Mouse (Mus musculus): Measurements from ENCODE around the gene Lrrk1. TPM values are rescaled to one million over a fixed set of nuclear protein-coding genes. Genes with fewer than 3 reads are reported as not detected.

Lrrk1 gene
- total RNA-seq, 2 experiments from 2014 or later = 18.4 to 19.7 TPM

DNA sequence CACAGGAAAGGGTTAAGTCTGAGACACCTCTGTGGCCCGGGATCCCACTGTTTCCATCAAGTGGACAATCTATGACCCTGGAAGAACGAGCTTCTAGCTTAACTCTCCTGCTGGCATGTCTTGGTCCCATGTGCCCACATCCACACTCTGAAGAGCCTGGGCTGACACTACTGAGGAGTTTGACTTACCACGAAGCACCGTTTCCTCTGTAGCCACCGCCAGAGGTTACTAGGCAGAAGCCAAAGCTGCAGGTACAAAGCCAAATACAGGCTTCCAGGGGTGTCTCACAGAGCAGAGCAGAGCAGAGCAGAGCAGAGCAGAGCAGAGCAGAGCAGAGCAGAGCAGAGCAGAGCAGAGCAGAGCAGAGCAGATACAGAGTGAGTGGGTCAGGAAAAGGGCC is 124.7 kb downstream of the Lrrk1 start:
- ATAC-seq (replicated peaks; ENCODE audit: low FRiP score, low TSS enrichment, poor library complexity, severe bottlenecking) = no peak

DNA sequence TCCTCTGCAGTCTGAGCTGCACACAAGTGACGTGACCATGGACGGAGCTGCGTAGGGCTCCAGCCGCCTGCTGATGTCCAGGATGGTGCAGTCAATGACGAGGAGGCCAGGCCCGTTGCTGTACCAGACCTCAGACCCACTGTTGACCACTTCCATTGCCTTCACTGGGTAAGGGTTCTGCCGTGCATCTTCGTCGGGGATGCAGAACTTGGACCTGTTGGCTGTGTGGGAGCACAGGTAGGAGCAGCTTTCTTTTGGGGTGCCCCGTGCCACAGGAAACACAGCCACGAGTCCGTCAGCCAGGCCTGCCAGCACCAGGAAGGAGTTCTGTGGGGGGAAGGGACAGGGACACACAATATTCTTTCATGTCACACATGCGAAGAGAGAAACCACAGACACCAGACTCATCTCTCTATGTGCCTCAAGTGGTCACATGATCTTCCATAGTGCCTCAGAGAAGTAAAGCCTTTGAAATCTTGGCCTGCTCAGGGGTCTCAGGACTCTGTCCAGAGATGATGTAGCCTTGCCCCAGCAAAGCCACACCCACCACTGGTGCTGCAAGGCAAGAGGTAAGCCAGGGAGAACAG is 125.5 kb downstream of the Lrrk1 start:
- no peak for ATAC-seq (replicated peaks; ENCODE audit: low FRiP score, low TSS enrichment, poor library complexity, severe bottlenecking)

DNA sequence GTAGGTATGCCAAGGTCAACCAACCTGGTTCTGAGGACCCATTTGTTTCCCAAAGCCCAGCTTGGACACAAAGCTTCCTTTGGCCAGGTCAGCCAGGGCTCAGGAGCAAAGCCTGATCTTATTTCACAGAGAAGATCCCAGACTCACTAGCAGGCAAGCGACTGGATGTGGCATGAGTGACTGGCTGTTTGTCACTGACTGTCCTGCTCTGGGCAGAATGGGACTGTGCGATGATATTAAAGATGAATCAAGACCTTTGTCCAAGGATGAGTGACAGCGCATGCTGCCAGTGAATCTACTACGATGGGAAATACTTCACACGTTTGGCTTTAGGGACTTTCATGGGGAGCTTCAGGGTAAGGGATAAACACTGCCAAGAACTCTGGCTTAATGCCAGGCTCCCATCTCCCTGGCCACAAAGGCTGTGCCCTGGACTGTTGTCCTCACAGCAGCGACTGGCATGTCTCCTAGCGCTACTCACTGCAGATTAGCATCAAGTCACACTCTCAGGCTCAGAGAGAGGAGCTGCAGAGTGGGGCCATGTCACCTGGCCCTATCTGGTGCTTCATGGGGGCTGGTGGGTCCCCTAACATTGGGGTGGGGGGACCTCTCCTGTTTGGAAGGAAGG is 127.3 kb downstream of the Lrrk1 start:
- no peak for ATAC-seq (replicated peaks; ENCODE audit: low FRiP score, low TSS enrichment, poor library complexity, severe bottlenecking)

DNA sequence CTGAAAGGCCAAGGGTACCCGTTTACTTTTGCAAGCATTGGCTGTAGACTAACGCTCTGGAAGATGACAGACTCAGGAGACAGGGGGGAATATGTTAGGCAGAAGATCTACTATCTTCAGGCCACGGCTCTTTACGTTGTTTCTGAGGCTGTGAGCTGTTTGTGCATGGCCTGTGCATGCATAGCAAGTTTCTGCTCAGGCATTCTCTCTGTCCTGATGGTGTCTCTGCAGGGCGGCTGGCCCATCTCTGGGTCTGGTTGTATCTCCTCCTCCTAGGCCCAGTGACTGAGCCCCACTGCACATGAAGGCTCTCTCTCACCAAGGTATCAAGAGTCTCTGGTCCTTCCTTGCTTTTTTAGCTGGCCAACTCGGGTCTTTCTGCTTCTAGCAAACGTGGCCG is 127.9 kb downstream of the Lrrk1 start:
- no peak for ATAC-seq (replicated peaks; ENCODE audit: low FRiP score, low TSS enrichment, poor library complexity, severe bottlenecking)

DNA sequence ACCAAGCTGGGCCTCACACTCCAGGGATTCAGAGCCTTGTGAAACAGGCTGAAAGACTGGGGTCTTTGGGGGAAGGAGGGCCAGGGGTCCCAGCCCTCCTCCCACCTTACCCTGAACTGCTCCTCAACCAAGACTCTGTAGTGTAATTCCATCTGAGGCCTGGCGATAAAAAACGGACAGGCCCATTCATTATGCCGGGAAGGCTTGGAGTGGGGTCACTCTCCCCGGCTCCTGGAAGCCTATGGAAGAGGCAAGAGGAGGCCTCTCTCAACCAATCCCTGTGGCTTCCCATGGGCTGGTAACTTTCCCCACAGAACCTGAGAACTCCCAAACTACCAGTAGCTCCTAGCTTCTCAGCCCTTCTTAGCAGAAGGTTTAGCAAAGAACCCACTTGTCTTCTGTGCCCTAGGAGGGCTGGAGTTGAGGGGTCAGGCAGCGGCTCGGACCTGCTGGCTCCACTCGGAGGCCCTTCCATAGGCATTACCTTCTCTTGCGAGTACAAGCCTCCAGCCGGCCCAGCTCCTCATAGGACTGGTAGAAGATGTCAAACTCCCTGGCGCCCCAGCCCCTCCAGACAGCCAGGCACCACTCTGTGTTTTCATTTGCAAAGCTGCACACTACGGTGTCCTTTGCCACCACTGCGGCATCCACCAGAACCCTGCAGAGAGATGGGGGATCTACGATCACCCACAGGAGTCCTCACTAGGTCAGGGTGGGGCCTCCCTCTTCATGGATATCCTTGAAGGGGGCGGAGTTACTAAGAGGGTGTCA is 128.5 kb downstream of the Lrrk1 start:
- ATAC-seq (replicated peaks; ENCODE audit: low FRiP score, low TSS enrichment, poor library complexity, severe bottlenecking) = no peak

DNA sequence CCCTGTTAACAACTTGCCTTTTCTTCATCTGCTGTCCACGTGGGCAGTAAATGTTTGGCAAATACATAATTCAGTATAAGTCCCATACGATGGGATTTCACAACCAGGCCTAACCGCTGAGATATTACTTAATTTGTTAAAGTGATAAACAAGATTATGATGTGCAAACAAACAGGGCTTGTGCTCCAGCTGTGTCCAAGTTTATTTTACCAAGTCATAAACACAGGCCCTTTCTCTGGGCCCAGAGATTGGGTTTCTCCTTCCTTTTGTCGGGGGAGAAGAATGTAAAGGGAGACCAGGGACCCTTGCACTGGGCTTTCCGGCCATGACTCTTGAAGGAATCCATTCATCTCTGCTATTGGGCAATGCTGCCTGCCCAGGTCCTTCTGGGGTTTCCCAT is 129.2 kb downstream of the Lrrk1 start:
- no peak for ATAC-seq (replicated peaks; ENCODE audit: low FRiP score, low TSS enrichment, poor library complexity, severe bottlenecking)

DNA sequence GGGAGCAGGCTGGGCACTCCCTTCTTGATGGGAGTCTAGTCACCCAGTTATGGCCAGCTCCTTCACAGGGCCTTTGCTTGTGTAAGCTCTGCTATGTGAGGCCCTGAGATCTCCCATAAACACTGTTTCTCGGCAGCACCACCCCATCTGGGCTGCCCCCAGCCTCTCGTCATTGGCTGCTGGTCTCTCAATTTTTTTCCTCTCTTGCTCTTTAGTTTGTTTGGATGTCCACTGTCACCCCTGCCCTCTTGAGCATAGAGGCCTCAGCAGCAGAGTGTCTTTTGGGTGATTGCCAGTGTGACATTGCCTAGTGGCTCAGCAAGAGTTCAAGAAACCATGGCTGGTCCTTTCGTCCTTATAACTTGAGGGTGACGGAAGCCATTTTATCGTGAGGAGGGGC is 130.9 kb downstream of the Lrrk1 start:
- ATAC-seq (replicated peaks; ENCODE audit: low FRiP score, low TSS enrichment, poor library complexity, severe bottlenecking) = no peak

DNA sequence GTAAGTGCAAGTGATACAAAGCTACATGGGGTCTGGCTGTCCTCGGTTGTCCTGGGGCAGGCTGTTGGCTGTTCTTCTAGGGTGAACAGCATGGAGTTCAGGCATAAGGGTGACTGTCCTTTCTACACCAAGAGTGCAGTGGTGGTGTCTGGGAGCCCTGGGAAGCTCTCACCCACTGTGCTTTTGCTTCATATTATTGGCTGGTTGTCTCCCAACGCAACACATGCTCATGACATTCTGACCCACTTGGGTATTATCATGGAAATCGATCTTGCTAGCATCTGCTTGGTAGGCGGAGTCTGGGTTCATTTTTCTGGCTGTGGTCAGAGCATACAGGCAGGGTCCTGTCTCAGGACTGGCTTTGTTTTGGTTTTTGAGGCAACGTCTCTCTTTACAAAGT is 131.7 kb downstream of the Lrrk1 start:
- ATAC-seq (replicated peaks; ENCODE audit: low FRiP score, low TSS enrichment, poor library complexity, severe bottlenecking) = no peak

DNA sequence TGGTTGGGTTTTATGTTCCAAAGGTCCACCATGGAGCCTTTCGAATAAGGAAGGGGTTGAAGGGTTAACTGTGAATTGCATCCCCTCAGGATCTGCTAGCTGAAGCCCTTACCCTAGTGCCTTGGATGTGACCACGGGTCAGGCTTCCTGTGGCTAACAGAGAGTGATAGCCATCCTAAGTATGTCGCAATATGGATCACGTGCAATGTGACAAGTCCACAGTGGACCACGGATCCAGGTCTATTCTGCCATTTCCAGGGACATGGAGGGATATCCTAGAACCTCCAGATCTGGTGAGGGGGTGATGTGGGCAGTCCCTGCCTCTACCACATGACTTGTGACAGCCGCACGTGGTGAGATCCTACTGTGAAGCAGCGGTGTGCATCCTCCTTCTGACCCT is 133.2 kb downstream of the Lrrk1 start:
- ATAC-seq (replicated peaks; ENCODE audit: low FRiP score, low TSS enrichment, poor library complexity, severe bottlenecking) = no peak

DNA sequence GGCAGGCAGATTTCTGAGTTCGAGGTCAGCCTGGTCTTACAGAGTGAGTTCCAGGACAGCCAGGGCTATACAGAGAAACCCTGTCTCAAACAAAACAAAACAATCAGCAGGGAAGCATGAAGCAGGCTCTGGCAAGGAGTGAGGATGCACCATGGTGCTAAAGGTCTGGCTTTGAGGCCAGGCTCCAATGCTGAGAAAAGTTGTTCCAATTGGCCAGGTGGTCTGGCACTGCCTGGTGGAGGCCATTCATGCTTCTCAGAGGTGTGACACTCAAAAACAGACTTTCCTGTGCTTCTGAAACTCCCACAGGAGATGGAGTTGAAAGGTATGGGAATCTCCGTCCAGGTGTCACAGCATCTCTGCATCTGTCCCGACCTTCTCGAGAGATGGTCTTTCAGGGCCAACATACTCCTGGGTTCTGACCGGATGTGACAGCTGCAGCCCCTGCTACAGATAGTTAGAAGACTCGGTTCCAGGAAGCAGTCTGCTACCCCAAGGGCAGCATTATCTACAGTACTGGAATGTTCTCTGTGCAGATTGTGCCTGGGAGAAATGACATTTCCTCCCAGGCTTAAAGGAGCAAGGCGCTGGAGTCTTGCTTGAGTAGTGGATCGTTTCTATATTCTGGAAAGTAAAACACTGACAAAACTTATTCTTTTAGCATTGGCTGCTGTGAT is 134.0 kb downstream of the Lrrk1 start:
- no peak for ATAC-seq (replicated peaks; ENCODE audit: low FRiP score, low TSS enrichment, poor library complexity, severe bottlenecking)

DNA sequence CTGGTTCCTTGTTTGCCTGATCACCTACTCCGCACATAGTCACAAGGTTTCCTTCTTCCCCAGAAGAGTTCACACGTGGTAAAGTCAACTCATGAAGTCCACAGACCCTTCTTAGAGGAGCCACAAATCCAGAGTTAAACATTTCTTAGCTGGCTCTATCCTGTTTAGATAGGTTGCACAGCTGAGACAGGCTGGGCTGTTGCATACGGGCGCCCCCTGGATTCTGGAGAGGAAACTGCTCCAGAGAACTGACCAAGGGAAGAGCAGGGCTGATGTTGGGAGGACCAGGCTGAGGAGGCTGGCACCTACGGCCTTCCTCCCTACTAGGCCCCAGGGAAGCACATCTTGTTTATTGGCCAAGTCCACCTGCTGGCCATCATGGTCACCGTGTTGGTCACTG is 138.1 kb downstream of the Lrrk1 start:
- peak; percentile 91 for ATAC-seq (replicated peaks; ENCODE audit: low FRiP score, low TSS enrichment, poor library complexity, severe bottlenecking)

DNA sequence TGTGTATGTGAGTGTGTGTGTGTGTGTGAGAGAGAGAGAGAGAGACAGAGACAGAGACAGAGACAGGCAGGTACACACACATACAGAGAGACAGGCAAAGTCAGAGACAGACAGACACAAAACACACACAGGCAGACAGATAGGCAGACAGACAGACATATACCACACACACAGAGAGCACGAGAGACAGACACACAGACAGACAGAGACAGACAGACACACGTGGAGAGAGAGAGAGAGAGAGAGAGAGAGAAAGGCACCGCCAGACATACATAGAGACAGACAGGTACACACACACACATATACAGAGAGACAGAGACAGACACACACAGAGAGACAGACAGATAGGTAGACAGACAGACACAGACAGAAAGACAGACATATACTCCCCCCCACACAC is 138.7 kb downstream of the Lrrk1 start:
- ATAC-seq (replicated peaks; ENCODE audit: low FRiP score, low TSS enrichment, poor library complexity, severe bottlenecking) = no peak

DNA sequence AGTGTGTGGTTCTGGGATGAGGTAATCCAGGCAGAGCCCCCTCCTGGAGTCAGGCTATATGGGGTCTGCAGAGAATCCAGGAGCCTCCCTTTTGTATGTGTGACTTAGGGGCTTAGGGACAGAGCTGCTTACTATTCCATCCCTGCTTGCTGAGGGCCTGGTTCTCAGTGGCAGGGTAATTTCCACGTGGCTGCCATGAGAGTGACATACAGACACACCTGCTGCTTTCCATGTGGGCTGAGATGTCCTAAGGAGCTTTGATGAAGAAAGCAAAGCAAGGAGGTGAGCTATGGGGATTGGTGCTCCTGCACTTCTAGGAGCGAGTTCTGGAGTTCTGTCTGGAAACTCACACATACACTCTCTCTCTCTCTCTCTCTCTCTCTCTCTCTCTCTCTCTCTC is 139.1 kb downstream of the Lrrk1 start:
- ATAC-seq (replicated peaks; ENCODE audit: low FRiP score, low TSS enrichment, poor library complexity, severe bottlenecking) = no peak

DNA sequence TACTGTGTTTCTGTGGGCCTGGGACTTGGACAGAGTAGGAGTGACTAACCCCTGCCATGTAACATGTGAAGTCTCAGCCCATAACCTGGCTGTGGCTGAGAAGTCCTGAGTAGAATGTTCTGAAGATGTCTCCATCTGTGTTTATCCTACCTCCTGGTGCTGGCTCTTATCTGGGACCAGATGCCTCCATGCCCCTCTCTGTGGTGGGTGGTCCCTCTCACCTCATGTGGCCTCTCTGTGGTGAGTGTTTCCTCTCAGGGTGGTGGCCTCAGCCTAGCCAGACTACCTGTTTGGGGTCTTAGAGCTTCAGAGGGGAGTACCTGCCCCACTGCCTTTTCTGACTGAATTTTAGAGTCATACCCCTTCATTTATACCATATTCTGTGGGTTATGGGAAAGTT is 139.9 kb downstream of the Lrrk1 start:
- no peak for ATAC-seq (replicated peaks; ENCODE audit: low FRiP score, low TSS enrichment, poor library complexity, severe bottlenecking)

DNA sequence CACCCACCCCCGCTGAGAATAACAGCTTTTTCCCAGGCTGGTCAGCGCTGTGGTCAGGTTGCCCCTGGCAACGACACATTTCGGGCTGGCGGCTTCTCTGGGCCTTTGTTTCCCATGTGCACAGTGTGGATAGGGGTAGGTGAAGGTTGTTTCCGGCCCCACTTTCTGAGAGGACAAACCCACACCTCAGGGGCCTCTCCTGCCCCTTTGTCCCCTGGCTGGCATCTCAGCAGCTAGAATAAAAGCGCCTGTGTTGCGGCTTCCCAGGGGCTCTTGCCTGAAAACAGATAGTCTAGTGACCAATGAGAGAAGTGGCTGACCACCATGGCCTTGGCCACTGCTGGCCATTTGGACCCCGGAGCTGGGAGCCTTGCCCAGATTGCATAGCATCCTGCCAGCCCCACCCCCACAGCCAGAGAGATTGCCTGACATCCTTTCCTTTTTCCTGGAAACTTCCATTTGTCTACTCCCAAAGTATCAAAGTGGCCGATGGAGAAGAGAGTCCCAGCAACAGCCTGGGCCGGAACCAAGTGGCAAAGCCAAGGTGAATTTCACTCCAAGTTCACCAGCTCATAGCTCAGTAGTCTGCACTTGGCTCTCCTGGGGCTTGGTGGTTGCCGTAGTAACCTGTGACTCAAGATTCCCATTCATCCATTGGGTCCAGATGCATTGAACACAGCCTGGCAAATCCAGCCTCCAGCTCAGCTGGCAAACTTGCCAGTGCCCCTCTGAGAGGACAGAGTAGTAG is 140.7 kb downstream of the Lrrk1 start:
- no peak for ATAC-seq (replicated peaks; ENCODE audit: low FRiP score, low TSS enrichment, poor library complexity, severe bottlenecking)

DNA sequence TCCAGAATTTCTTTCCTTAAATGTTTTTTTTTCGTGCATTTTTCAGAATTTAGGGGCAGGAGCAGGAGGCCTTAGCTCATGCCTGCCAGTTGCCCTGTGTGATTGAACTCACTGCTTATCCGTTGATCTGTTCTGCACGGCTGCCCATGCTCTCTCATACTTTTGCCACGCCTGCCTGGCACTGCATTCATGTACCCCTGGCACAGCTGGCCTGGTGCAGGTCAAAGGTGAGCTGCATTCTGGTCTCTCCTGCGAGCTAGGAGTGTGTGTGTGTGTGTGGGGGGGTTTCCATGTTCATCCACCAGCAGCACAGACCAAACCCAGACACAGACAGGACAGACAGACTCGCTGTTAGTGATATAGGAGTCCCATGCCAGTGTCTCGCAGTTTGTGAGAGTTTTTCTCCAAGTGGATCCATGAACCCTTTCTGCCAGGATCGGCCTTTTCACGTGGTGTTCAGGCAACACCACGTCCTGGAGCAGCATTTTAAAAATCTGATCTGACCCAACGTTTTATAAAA is 141.4 kb downstream of the Lrrk1 start:
- ATAC-seq (replicated peaks; ENCODE audit: low FRiP score, low TSS enrichment, poor library complexity, severe bottlenecking) = no peak

DNA sequence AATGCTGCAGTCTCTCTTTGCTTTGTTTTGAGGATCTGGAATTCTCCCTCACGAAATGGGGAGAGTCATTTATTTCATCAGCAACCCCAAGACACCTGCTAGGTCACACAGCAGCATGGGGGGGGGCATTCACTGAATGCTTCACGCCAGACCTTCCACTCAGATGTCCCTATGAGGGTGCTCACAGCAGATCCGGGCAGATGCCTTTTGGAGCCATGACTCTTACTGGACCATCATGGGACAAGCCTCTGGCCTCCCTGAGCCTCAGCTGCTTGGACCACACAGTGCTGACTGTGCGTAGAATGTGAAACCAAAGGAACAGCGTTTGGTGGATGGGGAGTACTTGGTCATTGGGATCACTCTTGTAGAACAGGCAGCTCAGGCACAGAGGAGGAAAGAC is 142.5 kb downstream of the Lrrk1 start:
- no peak for ATAC-seq (replicated peaks; ENCODE audit: low FRiP score, low TSS enrichment, poor library complexity, severe bottlenecking)

DNA sequence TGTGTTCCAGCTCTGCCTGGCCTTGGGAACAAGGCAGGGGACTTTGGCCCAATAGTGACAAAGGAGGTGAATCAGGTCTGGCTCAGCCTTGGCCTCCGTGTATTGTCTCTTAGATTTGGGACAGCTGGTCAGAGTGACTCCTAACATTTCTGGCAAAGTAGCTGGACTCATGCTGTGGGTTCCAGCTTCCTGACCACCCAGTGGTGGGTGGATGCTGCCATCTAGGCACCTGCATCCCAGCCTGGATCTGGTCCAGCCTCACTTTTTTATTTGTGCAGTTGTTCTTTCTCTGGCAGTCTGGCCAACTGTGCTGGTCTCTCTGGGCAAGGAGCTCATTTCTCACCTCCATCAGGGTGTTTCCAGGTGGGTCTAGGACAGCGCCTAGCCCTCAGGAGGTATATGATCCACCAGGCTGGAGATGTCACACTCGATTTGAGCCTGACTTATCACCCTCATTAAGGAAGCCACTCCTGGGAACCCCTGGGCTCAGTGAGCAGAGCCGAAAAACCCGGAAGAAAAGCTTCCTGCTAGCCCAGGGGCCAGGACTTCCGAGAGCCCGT is 144.3 kb downstream of the Lrrk1 start:
- ATAC-seq (replicated peaks; ENCODE audit: low FRiP score, low TSS enrichment, poor library complexity, severe bottlenecking) = no peak

DNA sequence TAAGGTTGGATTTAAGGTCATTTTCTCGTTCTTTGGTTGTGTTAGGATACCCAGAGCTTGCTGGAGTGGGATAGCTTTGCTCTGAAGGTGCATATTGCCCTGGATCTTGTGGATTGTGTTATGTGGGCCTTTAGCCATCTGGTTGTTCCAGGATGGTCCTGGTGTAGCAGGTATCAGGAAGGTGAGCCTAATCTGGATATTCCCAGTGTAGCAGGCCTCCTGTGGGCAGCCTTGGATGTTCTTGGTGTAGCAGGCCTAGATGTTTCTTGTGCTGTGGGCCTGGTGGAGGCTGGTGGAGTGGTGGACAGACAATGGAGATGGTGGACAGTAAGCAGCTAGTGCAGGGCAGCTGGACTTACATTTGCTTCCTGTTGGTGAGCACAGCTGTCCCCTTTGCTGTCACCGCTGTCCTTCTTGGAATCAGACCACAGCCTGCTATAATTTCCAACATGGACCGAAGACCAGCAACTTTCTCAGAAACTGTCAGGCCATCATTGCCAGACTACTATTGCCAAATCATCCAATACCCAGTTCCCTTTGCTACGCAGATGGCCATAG is 146.2 kb downstream of the Lrrk1 start:
- ATAC-seq (replicated peaks; ENCODE audit: low FRiP score, low TSS enrichment, poor library complexity, severe bottlenecking) = no peak
